Comparison of ENCODE assay signal across 9 mouse cellular contexts in the genomic region with DNA sequence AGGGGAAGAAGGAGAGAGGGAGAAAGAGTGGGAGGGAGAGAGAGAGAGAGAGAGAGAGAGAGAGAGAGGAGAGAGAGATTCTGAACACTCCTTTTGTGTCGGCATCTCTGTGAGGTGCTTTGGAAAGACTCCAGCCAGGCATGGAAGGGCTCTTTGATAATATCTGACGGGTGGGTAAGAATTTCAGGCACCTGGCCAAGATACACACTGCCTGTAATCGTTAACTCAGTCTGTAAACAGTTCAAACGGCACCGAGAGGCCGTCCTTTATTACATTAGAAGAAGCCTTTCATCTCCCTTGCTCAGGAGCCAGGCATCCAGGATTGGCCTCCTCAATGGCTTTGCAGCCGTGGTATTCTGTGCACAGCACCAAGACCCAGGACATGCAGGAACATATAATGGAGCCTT. TPM values are rescaled to one million over a fixed set of nuclear protein-coding genes. Genes with fewer than 3 reads are reported as not detected.
DNase-seq lines count a peak whose midpoint lies in the region; ATAC-seq lines count a peak whose summit lies in the region.
"Had no signal": no experiment of that assay in that cellular context is flagged by ENCODE, and none has a peak within 500 bp of the region (broad histone marks: within the 10 kb centered on the region; RNA-seq: fewer than 3 reads in every experiment).

No protein-coding gene starts in this region.

- H3K4me1 ChIP-seq in heart, embryonic 16.5 days (ENCODE audit: control insufficient read depth, insufficient read depth, low read length) = peaks cover 22% of the 10 kb centered on the region
- peaks cover 24% of the 10 kb centered on the region for H3K4me1 ChIP-seq in limb, embryonic 15.5 days
- H3K4me1 ChIP-seq in midbrain, embryonic 16.5 days (ENCODE audit: control insufficient read depth, insufficient read depth, low read length) = peaks cover 13% of the 10 kb centered on the region

- no peak; the same call in 1 of the 2 replicates for ATAC-seq in heart, embryonic 16.5 days (replicated peaks; ENCODE audit: extremely low read depth, insufficient read depth, low FRiP score)
- no peak for ATAC-seq in limb, embryonic 15.5 days (ENCODE audit: insufficient number of reproducible peaks, low FRiP score, low TSS enrichment, low read depth)
- peak; percentile 25; the same call in 1 of the 2 replicates for ATAC-seq in midbrain, embryonic 16.5 days

- H3K4me3 ChIP-seq in heart, embryonic 16.5 days (ENCODE audit: low read length) = no peak overlapping the region
- H3K4me3 ChIP-seq in limb, embryonic 15.5 days = no peak overlapping the region
- no peak overlapping the region for H3K4me3 ChIP-seq in midbrain, embryonic 16.5 days (ENCODE audit: low read depth, low read length)

- 0 out of 2 replicates have a peak overlapping the region, but pooled peaks have one; percentile 3 for H3K27ac ChIP-seq in heart, embryonic 16.5 days (ENCODE audit: low read length)
- H3K27ac ChIP-seq in limb, embryonic 15.5 days = no peak overlapping the region
- H3K27ac ChIP-seq in midbrain, embryonic 16.5 days (ENCODE audit: low read length) = peak overlapping the region; percentile 57

- intact Hi-C loops in left cerebral cortex, postnatal 10 days (cut with DNase I) = no loop called here

- no peaks in the 10 kb centered on the region for H3K27me3 ChIP-seq in heart, embryonic 16.5 days (ENCODE audit: control insufficient read depth, insufficient read depth, low read length)
- H3K27me3 ChIP-seq in limb, embryonic 15.5 days = no peaks in the 10 kb centered on the region
- no peaks in the 10 kb centered on the region for H3K27me3 ChIP-seq in midbrain, embryonic 16.5 days (ENCODE audit: control insufficient read depth, insufficient read depth, low read depth, low read length)

- no peaks in the 10 kb centered on the region for H3K36me3 ChIP-seq in heart, embryonic 16.5 days (ENCODE audit: control insufficient read depth, insufficient read depth)
- no peaks in the 10 kb centered on the region for H3K36me3 ChIP-seq in limb, embryonic 15.5 days
- H3K36me3 ChIP-seq in midbrain, embryonic 16.5 days (ENCODE audit: control insufficient read depth, insufficient read depth, low read length) = no peaks in the 10 kb centered on the region

- H3K4me2 ChIP-seq in heart, embryonic 16.5 days (ENCODE audit: low read depth, low read length) = peak overlapping the region; percentile 27; the same call in 1 of the 2 replicates
- peak overlapping the region; percentile 20; the same call in 1 of the 2 replicates for H3K4me2 ChIP-seq in limb, embryonic 15.5 days
- H3K4me2 ChIP-seq in midbrain, embryonic 16.5 days (ENCODE audit: low read length) = no peak overlapping the region

- DNase-seq in left cerebral cortex, postnatal 10 days (ENCODE audit: extremely low spot score in 1 of 2, low spot score in 2 of 2) = peak; percentile 36 to 83
- no peak for DNase-seq in left cerebral cortex, adult 8-10 months (ENCODE audit: low spot score in 2 of 2)
- DNase-seq in adrenal gland, postnatal 14 days = peak; percentile 70
- DNase-seq in natural killer cell, adult 2 months (ENCODE audit: low spot score in 2 of 2) = no peak
- no peak for DNase-seq in layer of hippocampus, postnatal 25 days (ENCODE audit: extremely low spot score in 1 of 2, low spot score in 1 of 2)

- H3K9me3 ChIP-seq in heart, embryonic 16.5 days (replicated peaks; ENCODE audit: control insufficient read depth, low read length) = no peaks in the 10 kb centered on the region
- no peaks in the 10 kb centered on the region for H3K9me3 ChIP-seq in limb, embryonic 15.5 days
- no peaks in the 10 kb centered on the region for H3K9me3 ChIP-seq in midbrain, embryonic 16.5 days (replicated peaks; ENCODE audit: control insufficient read depth, low read length, poor library complexity, severe bottlenecking)
- H3K9me3 ChIP-seq: megakaryocyte, embryonic 14.5 days had no signal

- 6% methylated on average over 7 of the region's 7 CpGs for WGBS in heart, embryonic 16.5 days
- WGBS in limb, embryonic 15.5 days = 3% methylated on average over 7 of the region's 7 CpGs
- 26% methylated on average over 7 of the region's 7 CpGs for WGBS in midbrain, embryonic 16.5 days

- H3K9ac ChIP-seq in heart, embryonic 16.5 days (ENCODE audit: low read length) = no peak overlapping the region
- no peak overlapping the region for H3K9ac ChIP-seq in limb, embryonic 15.5 days
- no peak overlapping the region for H3K9ac ChIP-seq in midbrain, embryonic 16.5 days (ENCODE audit: low read depth, low read length)

RNA-seq across cellular contexts. Expression of a gene that starts 26.9 kb away (rescaled TPM):
- 1 to 10 TPM; 2.3 to 3.2 TPM for total RNA-seq in left cerebral cortex, postnatal 10 days (2021)
- total RNA-seq in left cerebral cortex, adult 8-10 months (2022) = 1 to 10 TPM; 2.9 to 7.7 (median 4.8) TPM
- total RNA-seq in adrenal gland, postnatal 14 days (2021) = 5.7 and 6.4 TPM in 2 replicates
- 2.1 and 2.4 TPM in 2 replicates for polyA plus RNA-seq in heart, embryonic 16.5 days (2015; fragmentation: Nextera tagmentation; extraction: Ambion mirVana)
- 7.8 and 9.3 TPM in 2 replicates for polyA plus RNA-seq in limb, embryonic 15.5 days (2015; fragmentation: Nextera tagmentation; extraction: Ambion mirVana)
- 0.68 and 1.4 TPM in 2 replicates for polyA plus RNA-seq in midbrain, embryonic 16.5 days (2015; fragmentation: Nextera tagmentation; extraction: Ambion mirVana)
- 1 to 10 TPM; 1.6 to 2.8 TPM for total RNA-seq in layer of hippocampus, postnatal 25 days (2021)

RNA-seq across cellular contexts. Expression of a gene that starts 47.9 kb away (rescaled TPM):
- 10 to 100 TPM; 48.5 to 57.1 TPM for total RNA-seq in left cerebral cortex, postnatal 10 days (2021)
- total RNA-seq in left cerebral cortex, adult 8-10 months (2022) = 10 to 100 TPM; 63.2 to 84.3 (median 76.2) TPM
- 56.5 and 74.2 TPM in 2 replicates for total RNA-seq in adrenal gland, postnatal 14 days (2021)
- 100 and 111 TPM in 2 replicates for polyA plus RNA-seq in heart, embryonic 16.5 days (2015; fragmentation: Nextera tagmentation; extraction: Ambion mirVana)
- 135 and 155 TPM in 2 replicates for polyA plus RNA-seq in limb, embryonic 15.5 days (2015; fragmentation: Nextera tagmentation; extraction: Ambion mirVana)
- polyA plus RNA-seq in midbrain, embryonic 16.5 days (2015; fragmentation: Nextera tagmentation; extraction: Ambion mirVana) = 127 TPM in 2 replicates
- total RNA-seq in layer of hippocampus, postnatal 25 days (2021) = 10 to 100 TPM; 65.7 to 81.0 TPM

Comparison
In these comparisons a context has a peak if more than half of its experiments do, and no peak if none do; other contexts are left out.
1. DNase-seq: peak in left cerebral cortex, postnatal 10 days (2 of 2) and adrenal gland, postnatal 14 days (single experiment); none in left cerebral cortex, adult 8-10 months (0 of 2), natural killer cell, adult 2 months (0 of 2) and layer of hippocampus, postnatal 25 days (0 of 2).